Mouse (Mus musculus) left cerebral cortex, postnatal 10 days (tissue): ENCODE measurements at regions not wholly inside any gene's neighbourhood (a gene's known extent, or its start where the extent isn't known, plus 50 kb on each side); places are given as distances from the start of the nearest gene placed in this dataset.
"Not testable (repeated sequence)": the region's sequence is repeated elsewhere in the genome, so short reads cannot be mapped to it uniquely, and the experiment has no call there.

Experiments
- DNase-seq, 2 experiments: peaks; one replicate each; pipeline ENCODE4 v3.0.0; 2021 to 2022; ENCODE audit warnings: low spot score in 2 of 2, mixed read lengths in 1 of 2; ENCODE audit errors: extremely low spot score in 1 of 2
- intact Hi-C: fragments of 180-260 bp; cut with DNase I; formaldehyde crosslinking; loops from one replicate; pipeline ENCODE4 v1.15.1; 2025

GRCm38 (mm10) chr6:79619991-79620390 is 197.7 kb upstream of the Gm20594 start:
- intact Hi-C loops, result no loop called here
- no peak for DNase-seq

DNA sequence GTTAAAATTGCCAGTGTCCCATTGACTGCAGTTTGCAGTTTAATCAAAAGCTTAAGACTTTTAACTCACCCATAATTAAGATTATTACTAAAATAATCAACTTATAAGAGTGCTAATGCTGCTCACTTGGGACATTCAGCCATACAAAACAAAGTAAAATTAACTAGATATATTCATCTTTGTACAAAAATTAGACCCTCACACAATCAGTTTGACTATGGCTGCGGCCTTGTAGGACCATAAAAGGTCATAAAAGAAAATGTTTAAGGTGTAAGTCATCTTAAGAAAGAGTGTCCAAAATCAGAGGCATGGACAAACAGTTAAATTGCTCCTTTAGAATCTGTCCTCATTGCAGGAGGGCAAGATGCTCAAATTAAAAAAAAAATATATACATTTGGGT is 186.0 kb upstream of the Gm20594 start:
- DNase-seq, result peak in 1 of 2 experiments; percentile 19
- intact Hi-C loops, result not testable (repeated sequence)

DNA sequence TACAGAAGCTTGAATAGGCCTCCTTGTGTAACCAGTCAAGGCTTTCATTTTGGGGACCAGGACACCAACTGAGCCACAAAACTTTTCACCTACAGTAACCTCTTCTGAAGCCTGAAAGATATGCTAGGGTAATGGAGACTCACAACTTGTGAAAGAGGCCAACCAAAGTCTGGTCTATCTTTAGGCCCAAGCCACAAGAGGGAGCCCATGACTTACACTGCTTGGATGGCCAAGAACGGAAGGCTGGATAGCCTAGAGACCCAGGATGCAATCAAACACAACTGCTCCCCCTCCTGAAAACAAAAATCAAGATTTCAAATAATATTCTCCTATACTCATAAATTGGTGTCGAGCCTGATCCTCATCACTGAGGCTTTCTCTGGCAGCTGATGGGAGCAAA is 166.4 kb upstream of the Gm20594 start:
- DNase-seq, result no peak
- intact Hi-C loops, result no loop called here
